Mouse (Mus musculus) heart, embryonic 11.5 days (tissue): ENCODE results near the gene Fxr1. TPM values are rescaled to one million over a fixed set of nuclear protein-coding genes. Genes with fewer than 3 reads are reported as not detected.
A peak's percentile ranks its signal among the peaks of the same experiment; 100 is the strongest.

Experiments used
- ATAC-seq: fragments of 200-750 bp; cut with Nextera tagmentation; replicated peaks from 2 replicates; pipeline ENCODE4 v1.8.0; 2017; ENCODE audit warnings: moderate library complexity; ENCODE audit not compliant: insufficient number of reproducible peaks, low FRiP score, low TSS enrichment
- H3K27ac ChIP-seq: fragments of 300-500 bp; sonication (generic); 2 replicates; pipeline ENCODE4 v1.5.1; 2014; ENCODE audit warnings: mild to moderate bottlenecking, low read depth, low read length
- H3K27me3 ChIP-seq: fragments of 300-500 bp; sonication (generic); 2 replicates; pipeline ENCODE4 v1.6.1; 2014; ENCODE audit warnings: mild to moderate bottlenecking, low read length, mixed read lengths; ENCODE audit not compliant: control insufficient read depth, insufficient read depth
- H3K36me3 ChIP-seq: fragments of 300-500 bp; sonication (generic); 2 replicates; pipeline ENCODE4 v1.6.1; 2014; ENCODE audit warnings: mild to moderate bottlenecking, low read length, moderate library complexity, mixed read lengths; ENCODE audit not compliant: control insufficient read depth, insufficient read depth
- H3K4me1 ChIP-seq: fragments of 300-500 bp; sonication (generic); 2 replicates; pipeline ENCODE4 v1.6.1; 2014; ENCODE audit warnings: low read length; ENCODE audit not compliant: control insufficient read depth, insufficient read depth
- H3K4me2 ChIP-seq: fragments of 300-500 bp; sonication (generic); 2 replicates; pipeline ENCODE4 v1.6.1; 2014; ENCODE audit warnings: mild to moderate bottlenecking, moderate library complexity
- H3K4me3 ChIP-seq: fragments of 300-500 bp; sonication (generic); 2 replicates; pipeline ENCODE4 v1.5.1; 2014; ENCODE audit warnings: low read depth, low read length
- H3K9ac ChIP-seq: fragments of 300-500 bp; sonication (generic); 2 replicates; pipeline ENCODE4 v1.6.1; 2014; ENCODE audit warnings: mild to moderate bottlenecking, low read depth, low read length, moderate library complexity
- H3K9me3 ChIP-seq: fragments of 300-500 bp; sonication (generic); replicated peaks from 2 replicates; pipeline ENCODE4 v1.6.1; 2016; ENCODE audit warnings: low read length; ENCODE audit not compliant: control insufficient read depth
- WGBS: fragments of 180-500 bp; shearing (Covaris S2); extraction: QIAGEN DNeasy Blood & Tissue Kit; methylation state at CpG from one replicate; pipeline ENCODE4 v1.1.7; 2014; ENCODE audit not compliant: insufficient replicate concordance; 5-methylcytosine and 5-hydroxymethylcytosine counted together
- polyA plus RNA-seq: library from polyadenylated mRNA; unstranded; fragments of >200 nt; fragmentation: Nextera tagmentation; extraction: Ambion mirVana; gene quantifications from 2 replicates; pipeline ENCODE4 v1.2.1, GENCODE M21; 2014

Fxr1 gene
- polyA plus RNA-seq, 1 experiment from 2014 or later: 83.4 TPM

DNA sequence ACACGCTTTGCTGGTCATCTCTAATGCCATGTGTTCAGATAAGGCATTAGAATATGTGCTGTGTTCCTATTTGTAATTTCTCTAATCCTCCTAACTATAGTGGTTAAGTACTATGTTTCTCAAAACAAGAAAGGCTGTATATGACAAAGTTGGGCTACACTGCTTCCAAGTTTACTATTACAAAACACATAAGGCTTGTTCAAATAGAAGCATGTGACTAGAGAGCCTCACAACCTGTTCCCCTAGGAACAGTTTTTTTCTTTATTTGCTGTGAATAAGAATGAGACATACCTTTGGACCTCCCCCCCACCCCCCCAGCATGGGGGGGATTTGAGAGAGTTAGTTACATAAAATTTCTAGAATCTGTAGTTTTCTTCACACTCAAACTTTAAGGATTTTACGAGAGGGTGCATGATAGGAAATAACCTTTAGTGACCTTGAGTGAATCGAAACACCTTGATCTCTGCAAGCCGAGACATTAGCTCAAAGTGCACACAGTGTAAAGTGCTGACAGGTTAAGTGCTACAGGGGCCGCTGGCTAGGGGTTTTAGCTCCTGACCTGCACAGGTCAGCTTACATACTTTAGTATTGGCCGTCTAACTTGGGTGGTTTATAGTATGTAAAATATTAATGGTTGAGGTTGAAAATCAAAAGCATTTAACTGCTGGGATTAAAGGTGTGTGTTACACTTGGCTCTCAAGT is 56.5 kb downstream of the Fxr1 start:
- Histone ChIP-seq H3K9me3 (no peaks in the 10 kb centered on the region), H3K27ac (no peak overlapping the region), H3K4me1 (peaks cover 3% of the 10 kb centered on the region; the same call in 1 of the 2 replicates), H3K27me3 (no peaks in the 10 kb centered on the region), H3K4me3 (no peak overlapping the region), H3K4me2 (no peak overlapping the region), H3K36me3 (peaks cover 6% of the 10 kb centered on the region; the same call in 1 of the 2 replicates), H3K9ac (no peak overlapping the region)
- 51% methylated on average over 6 of the region's 6 CpGs for WGBS
- ATAC-seq: no peak

DNA sequence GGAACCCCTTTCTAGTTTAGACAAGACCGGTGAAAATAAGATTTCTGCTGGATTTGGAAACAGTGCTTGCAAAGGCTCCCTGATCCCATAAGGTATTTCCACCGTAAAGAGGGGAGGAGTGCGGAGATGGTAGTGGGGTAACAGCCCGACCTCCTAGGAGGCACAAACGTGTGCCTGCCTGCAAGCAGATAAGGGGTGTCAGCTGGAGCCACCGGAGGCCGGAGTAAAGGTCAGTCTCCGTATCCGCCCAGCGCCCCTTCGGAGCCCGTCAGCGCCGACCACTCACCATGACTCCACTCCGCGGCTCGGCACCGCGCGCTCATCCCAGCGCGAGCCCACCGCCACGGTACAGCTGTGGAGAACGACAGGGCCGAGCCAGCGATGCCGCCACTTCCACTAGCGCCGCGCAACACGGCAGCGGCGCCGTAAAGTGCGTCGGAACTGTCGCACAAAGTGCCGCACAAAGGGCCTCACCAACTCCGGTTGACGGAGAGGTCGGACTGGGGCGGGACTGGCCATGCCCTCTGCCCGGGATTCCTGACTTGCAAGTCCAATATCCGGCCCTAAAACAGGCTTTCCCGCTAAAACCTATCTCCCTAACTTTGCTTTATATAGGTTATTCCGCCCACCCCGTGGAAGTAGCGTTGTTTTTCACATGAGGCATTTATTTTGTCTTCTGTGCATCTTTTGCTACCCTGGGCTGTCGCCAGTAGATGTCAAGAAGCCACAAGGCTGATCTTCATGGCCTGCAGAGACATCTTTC is 61.3 kb downstream of the Fxr1 start, which contains the start of gene Dnajc19:
TSS of gene Dnajc19 (minus strand) at position 422 of the 763 bp plus-strand sequence.
- H3K27ac ChIP-seq: peak within 1 kb of the TSS; percentile 80
- peaks cover 4% of the 10 kb centered on the region; the same call in 1 of the 2 replicates for H3K36me3 ChIP-seq
- H3K9ac ChIP-seq: peak within 1 kb of the TSS; percentile 90
- H3K9me3 ChIP-seq: no peaks in the 10 kb centered on the region
- H3K4me2 ChIP-seq: peak within 1 kb of the TSS; percentile 70
- H3K4me3 ChIP-seq: peak within 1 kb of the TSS; percentile 83
- H3K27me3 ChIP-seq: no peaks in the 10 kb centered on the region
- peak; percentile 87 for ATAC-seq
- 1% methylated on average over 50 of the region's 50 CpGs for WGBS
- peaks cover 5% of the 10 kb centered on the region; the same call in 1 of the 2 replicates for H3K4me1 ChIP-seq

DNA sequence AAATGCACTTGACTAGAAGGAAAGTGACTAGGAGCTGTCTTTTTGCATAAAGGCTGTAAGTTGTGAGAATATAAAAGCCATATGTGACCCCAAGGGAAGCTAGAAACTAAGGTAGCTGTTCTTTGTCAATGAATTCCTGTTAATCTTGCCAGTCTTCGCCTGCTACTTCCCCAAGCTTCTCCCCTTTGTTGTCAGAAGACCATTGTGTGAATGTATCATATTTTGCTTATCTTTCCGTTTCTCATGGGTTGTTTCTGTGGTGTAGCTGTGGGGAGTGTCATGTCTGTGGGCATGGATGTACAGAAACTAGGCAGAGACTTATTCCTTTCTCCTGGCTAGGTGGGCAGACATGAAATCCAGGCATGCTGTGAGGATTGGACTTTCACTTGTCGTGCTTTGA is 62.2 kb downstream of the Fxr1 start:
- H3K4me2 ChIP-seq: peak overlapping the region; percentile 70
- H3K4me1 ChIP-seq: peaks cover 5% of the 10 kb centered on the region; the same call in 1 of the 2 replicates
- H3K9ac ChIP-seq: no peak overlapping the region
- 84% methylated on average over 3 of the region's 3 CpGs for WGBS
- no peak for ATAC-seq
- H3K27ac ChIP-seq: no peak overlapping the region
- peaks cover 4% of the 10 kb centered on the region; the same call in 1 of the 2 replicates for H3K36me3 ChIP-seq
- peak overlapping the region; percentile 83; the same call in 1 of the 2 replicates for H3K4me3 ChIP-seq
- no peaks in the 10 kb centered on the region for H3K27me3 ChIP-seq
- H3K9me3 ChIP-seq: no peaks in the 10 kb centered on the region

DNA sequence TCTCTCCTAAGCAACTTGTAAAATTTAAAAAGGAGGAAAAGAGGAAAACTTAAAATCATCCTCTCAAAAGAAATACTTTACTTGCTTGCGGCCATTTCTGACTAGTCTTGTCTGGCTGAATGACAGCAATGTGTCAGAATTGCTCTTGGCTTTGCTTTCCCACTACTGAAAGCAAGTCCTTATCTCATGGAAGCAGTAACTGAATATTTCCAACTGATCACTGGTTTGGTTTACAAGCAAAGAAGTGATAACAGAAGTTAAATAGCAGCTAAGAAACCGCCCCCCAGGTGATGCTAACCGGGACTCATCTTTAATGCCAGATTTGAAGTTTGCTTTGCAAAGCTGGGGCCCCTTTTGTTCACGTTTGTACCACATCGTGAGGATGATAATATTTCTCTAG is 63.9 kb downstream of the Fxr1 start:
- Histone ChIP-seq H3K4me3 (no peak overlapping the region), H3K4me2 (no peak overlapping the region), H3K4me1 (peaks cover 5% of the 10 kb centered on the region; the same call in 1 of the 2 replicates), H3K27me3 (no peaks in the 10 kb centered on the region), H3K36me3 (0 out of 2 replicates have a peak, but pooled peaks cover under 1% of the 10 kb centered on the region), H3K9ac (no peak overlapping the region), H3K9me3 (no peaks in the 10 kb centered on the region), H3K27ac (no peak overlapping the region)
- no peak for ATAC-seq
- 69% methylated on average over 5 of the region's 5 CpGs for WGBS

DNA sequence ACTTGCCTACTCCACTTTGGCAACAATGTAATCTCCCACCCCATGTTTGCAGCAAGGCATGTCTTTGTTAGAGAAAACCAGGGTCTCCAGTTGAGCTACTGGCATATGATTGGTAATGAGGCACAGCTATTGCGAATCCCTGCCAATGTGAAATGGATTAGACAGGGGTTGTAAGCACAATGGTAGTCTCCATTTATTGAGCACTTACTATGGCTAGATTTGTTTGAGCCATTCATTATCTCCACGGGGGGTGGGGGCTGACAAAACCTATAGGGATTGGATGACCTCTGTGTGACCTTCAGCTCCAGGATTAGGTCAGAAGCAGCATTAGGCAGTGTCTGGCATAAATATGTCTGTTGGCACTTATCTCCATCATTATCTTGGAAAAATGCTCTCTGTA is 83.1 kb downstream of the Fxr1 start:
- Histone ChIP-seq H3K4me2 (no peak overlapping the region), H3K27me3 (peaks cover 2% of the 10 kb centered on the region; the same call in 1 of the 2 replicates), H3K9ac (no peak overlapping the region), H3K36me3 (no peaks in the 10 kb centered on the region), H3K4me1 (no peaks in the 10 kb centered on the region), H3K4me3 (no peak overlapping the region), H3K27ac (no peak overlapping the region), H3K9me3 (no peaks in the 10 kb centered on the region)
- ATAC-seq: no peak
- 55% methylated on average over 2 of the region's 2 CpGs for WGBS

DNA sequence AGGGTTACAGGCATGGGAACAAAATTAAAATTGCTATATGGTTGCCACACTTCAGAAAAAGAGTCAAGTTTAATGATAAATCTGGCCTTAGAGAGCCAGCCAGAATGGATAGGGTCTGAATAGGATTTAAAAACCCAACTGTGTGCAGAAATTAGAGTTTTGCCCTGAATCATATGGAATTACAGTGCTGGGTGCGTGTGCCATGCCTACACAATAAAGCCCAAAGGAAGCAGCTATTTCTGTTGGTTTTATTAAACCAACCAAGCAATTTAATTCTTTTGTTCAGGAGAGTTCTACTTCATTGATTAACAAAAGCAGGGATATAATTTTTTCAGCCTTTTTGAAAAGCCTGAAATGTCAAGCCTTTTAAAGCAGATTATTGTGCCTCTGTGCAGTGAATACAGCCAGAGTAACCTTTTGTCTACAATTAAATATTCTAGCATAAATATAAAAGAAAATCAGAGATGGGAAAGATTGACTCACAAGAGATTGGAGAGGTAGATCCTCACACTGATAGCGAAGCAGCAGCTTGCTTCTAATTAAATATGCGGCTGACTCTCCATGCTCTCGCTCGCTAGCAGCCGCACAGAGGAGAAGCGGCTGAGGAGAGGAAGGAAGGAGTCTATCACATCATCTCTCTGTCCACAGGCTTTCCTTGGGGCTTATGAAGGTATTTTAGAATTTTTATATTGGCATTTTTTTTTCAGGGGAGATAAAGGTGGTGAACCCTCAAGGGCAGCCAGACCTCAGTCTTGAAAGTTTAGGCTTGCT is 84.3 kb downstream of the Fxr1 start:
- Histone ChIP-seq H3K9ac (no peak overlapping the region), H3K4me3 (no peak overlapping the region), H3K9me3 (no peaks in the 10 kb centered on the region), H3K27ac (no peak overlapping the region), H3K27me3 (peaks cover 2% of the 10 kb centered on the region; the same call in 1 of the 2 replicates), H3K4me2 (no peak overlapping the region), H3K36me3 (no peaks in the 10 kb centered on the region), H3K4me1 (no peaks in the 10 kb centered on the region)
- 43% methylated on average over 7 of the region's 7 CpGs for WGBS
- ATAC-seq: no peak

DNA sequence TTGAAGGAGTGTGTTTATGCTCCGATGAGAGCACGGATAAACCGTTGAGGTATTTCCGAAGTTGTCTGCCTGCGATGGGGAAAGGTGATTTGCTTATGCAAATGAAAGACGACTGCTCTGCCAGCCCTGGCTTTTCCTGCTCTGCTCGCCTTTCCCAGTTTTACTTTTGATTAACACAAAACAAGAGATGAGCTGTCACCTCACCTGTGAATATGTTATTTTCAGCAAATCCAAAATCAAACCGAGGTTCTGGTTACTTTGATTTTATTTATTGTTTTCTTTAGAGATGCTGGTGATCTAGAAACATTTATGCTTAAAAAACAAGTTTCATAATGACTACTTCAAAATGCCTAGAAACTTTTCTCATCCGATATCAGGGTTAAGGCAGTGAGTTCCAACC is 86.7 kb downstream of the Fxr1 start:
- Histone ChIP-seq H3K9ac (no peak overlapping the region), H3K4me2 (0 out of 2 replicates have a peak overlapping the region, but pooled peaks have one; percentile 33), H3K4me3 (no peak overlapping the region), H3K4me1 (no peaks in the 10 kb centered on the region), H3K27me3 (peaks cover 2% of the 10 kb centered on the region; the same call in 1 of the 2 replicates), H3K27ac (no peak overlapping the region), H3K9me3 (no peaks in the 10 kb centered on the region), H3K36me3 (no peaks in the 10 kb centered on the region)
- ATAC-seq: no peak
- WGBS: 14% methylated on average over 9 of the region's 9 CpGs

DNA sequence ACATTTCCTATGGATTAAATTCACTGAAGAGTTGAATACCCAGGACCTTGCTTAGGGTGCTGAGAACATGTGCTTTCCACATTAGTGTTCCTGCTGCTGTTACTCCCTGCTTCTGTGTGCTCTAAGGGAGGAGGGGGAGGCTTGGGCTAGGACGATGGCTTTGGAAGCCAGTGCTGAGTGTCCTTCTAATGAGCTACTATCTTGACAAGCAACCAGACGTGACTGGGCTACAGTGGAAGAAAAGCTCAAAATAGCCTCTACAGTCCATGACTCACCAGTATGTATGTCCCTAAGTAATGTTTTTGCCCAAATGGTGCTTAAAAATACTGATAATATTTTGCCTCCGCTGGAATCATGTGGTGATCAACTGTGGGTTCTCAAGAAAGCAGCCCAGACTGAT is 87.9 kb downstream of the Fxr1 start:
- H3K36me3 ChIP-seq: no peaks in the 10 kb centered on the region
- no peaks in the 10 kb centered on the region for H3K9me3 ChIP-seq
- no peak overlapping the region for H3K27ac ChIP-seq
- WGBS: 40% methylated on average over 3 of the region's 3 CpGs
- H3K4me3 ChIP-seq: no peak overlapping the region
- no peak overlapping the region for H3K4me2 ChIP-seq
- H3K4me1 ChIP-seq: no peaks in the 10 kb centered on the region
- ATAC-seq: no peak; the same call in 1 of the 2 replicates
- peaks cover 2% of the 10 kb centered on the region; the same call in 1 of the 2 replicates for H3K27me3 ChIP-seq
- H3K9ac ChIP-seq: no peak overlapping the region
